Mouse (Mus musculus) midbrain, embryonic 15.5 days (tissue): ENCODE results near the gene Nr2e3. TPM values are rescaled to one million over a fixed set of nuclear protein-coding genes. Genes with fewer than 3 reads are reported as not detected.

Experiments used
- ATAC-seq: fragments of 200-750 bp; cut with Nextera tagmentation; replicated peaks from 2 replicates; pipeline ENCODE4 v1.8.0; 2017; ENCODE audit warnings: moderate TSS enrichment
- H3K27ac ChIP-seq: fragments of 300-500 bp; sonication (generic); 2 replicates; pipeline ENCODE4 v1.5.1; 2015; ENCODE audit warnings: mild to moderate bottlenecking, inconsistent platforms
- H3K27me3 ChIP-seq: fragments of 300-500 bp; sonication (generic); replicated peaks from 2 replicates; pipeline ENCODE4 v1.6.1; 2015; ENCODE audit warnings: inconsistent platforms
- H3K36me3 ChIP-seq: fragments of 300-500 bp; sonication (generic); replicated peaks from 2 replicates; pipeline ENCODE4 v1.6.1; 2015; ENCODE audit warnings: inconsistent platforms
- H3K4me1 ChIP-seq: fragments of 300-500 bp; sonication (generic); 2 replicates; pipeline ENCODE4 v1.6.1; 2015; ENCODE audit warnings: inconsistent platforms
- H3K4me2 ChIP-seq: fragments of 300-500 bp; sonication (generic); 2 replicates; pipeline ENCODE4 v1.6.1; 2015; ENCODE audit warnings: inconsistent platforms, mild to moderate bottlenecking, moderate library complexity
- H3K4me3 ChIP-seq: fragments of 300-500 bp; sonication (generic); 2 replicates; pipeline ENCODE4 v1.5.1; 2015; ENCODE audit warnings: mild to moderate bottlenecking, inconsistent platforms
- H3K9ac ChIP-seq: fragments of 300-500 bp; sonication (generic); 2 replicates; pipeline ENCODE4 v1.6.1; 2015; ENCODE audit warnings: mild to moderate bottlenecking, inconsistent platforms
- H3K9me3 ChIP-seq: fragments of 300-500 bp; sonication (generic); 2 replicates; pipeline ENCODE4 v1.6.1; 2016; ENCODE audit warnings: inconsistent platforms
- WGBS: fragments of 180-500 bp; shearing (Covaris S2); methylation state at CpG from one replicate; pipeline ENCODE4 v1.1.7; 2015; ENCODE audit warnings: mixed read lengths; 5-methylcytosine and 5-hydroxymethylcytosine counted together
- polyA plus RNA-seq: library from polyadenylated mRNA; unstranded; fragments of >200 nt; fragmentation: Nextera tagmentation; extraction: Ambion mirVana; gene quantifications from 2 replicates; pipeline ENCODE4 v1.2.1, GENCODE M21; 2015

Gene Nr2e3
- polyA plus RNA-seq, 1 experiment from 2014 or later = not detected

GRCm38 (mm10) chr9:59914761-59915160 lies 45.7 kb downstream of the Nr2e3 start:
- 92% methylated on average over 1 of the region's 1 CpGs for WGBS
- Histone ChIP-seq H3K9ac (no peak overlapping the region), H3K27ac (no peak overlapping the region), H3K4me2 (no peak overlapping the region), H3K36me3 (peaks cover 15% of the 10 kb centered on the region), H3K27me3 (no peaks in the 10 kb centered on the region), H3K4me1 (no peaks in the 10 kb centered on the region), H3K9me3 (no peaks in the 10 kb centered on the region), H3K4me3 (no peak overlapping the region)
- no peak for ATAC-seq

- 95% methylated on average over 1 of the region's 1 CpGs for WGBS
Observed at GRCm38 (mm10) chr9:59903382-59903781, 57.1 kb downstream of the Nr2e3 start.

More at GRCm38 (mm10) chr9:59903382-59903781, 57.1 kb downstream of the Nr2e3 start:
- no peaks in the 10 kb centered on the region for H3K27me3 ChIP-seq
- H3K27ac ChIP-seq = no peak overlapping the region
- no peak overlapping the region for H3K9ac ChIP-seq
- no peak for ATAC-seq
- 0 out of 2 replicates have a peak, but pooled peaks cover 14% of the 10 kb centered on the region for H3K36me3 ChIP-seq
- no peaks in the 10 kb centered on the region for H3K4me1 ChIP-seq
- H3K4me3 ChIP-seq = no peak overlapping the region
- H3K4me2 ChIP-seq = no peak overlapping the region
- no peaks in the 10 kb centered on the region for H3K9me3 ChIP-seq

Other genes starting within 250 kb of the Nr2e3 start
- gene Senp8, start 209.9 kb downstream of the Nr2e3 start, polyA plus RNA-seq = 11.1 and 14.0 TPM in 2 replicates
- 28.1 and 28.2 TPM in 2 replicates for gene Myo9a, start 209.8 kb downstream of the Nr2e3 start, polyA plus RNA-seq